Mouse (Mus musculus) left cerebral cortex, postnatal 36 days (tissue): Measurements from ENCODE around the gene Sytl3. TPM values are rescaled to one million over a fixed set of nuclear protein-coding genes. Genes with fewer than 3 reads are reported as not detected.

ENCODE experiments used
- DNase-seq, 2 experiments: peaks; one replicate each; pipeline ENCODE4 v3.0.0; 2021 to 2022; ENCODE audit warnings: low spot score in 2 of 2, mixed read lengths in 1 of 2
- intact Hi-C: fragments of 180-260 bp; cut with DNase I; formaldehyde crosslinking; loops from one replicate; pipeline ENCODE4 v1.15.1; 2025
- total RNA-seq, 2 experiments: library from RNA; stranded (reverse); gene quantifications; 2 replicates each; pipeline ENCODE4 v1.2.3; 2021

Sytl3 gene
- total RNA-seq, 2 experiments from 2014 or later, result 1.0 TPM; not detected in 1

DNA sequence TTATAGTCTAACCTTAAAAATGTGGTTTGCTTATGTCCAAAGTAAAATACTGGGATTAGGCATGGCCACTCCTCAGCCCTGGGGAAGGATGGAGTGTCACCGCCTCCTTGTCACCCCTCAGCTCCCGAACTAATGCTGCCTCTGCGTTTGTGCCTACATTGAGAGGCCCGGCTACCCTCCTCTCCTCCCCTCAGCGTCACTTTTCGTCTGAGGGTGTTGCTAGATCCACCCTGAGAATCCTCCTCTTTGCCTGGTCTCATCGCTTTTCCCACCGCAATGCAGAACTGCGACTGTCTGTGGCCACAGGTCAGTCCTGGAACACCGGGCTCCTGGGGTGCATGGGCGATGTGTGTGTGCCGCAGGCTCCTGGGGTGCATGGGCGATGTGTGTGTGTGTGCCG lies 86.0 kb downstream of the Sytl3 start:
- no peak for DNase-seq
- intact Hi-C loops, result no loop called here

- DNase-seq, result no peak
- intact Hi-C loops, result no loop called here
Observed at GRCm38 (mm10) chr17:6745503-6745902, 86.6 kb downstream of the Sytl3 start.

DNA sequence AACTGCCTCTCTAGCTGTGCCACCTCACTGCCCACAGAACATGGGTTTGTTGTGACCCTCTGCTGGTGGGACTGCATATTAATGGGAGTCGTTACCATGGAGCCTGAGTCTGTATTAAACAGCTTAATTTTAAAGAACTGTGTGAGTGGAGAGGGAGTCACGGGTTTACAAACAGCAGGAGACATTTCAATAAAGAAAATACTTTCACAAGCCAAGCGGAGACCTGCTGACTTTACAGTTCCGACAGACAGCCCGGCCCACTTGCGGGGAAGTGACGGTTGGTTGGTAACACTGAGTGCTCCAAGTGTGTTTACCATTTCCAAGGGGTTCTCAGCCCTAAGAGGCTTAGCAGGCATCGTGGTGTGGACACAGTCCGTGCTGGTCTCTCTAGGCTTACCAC lies 87.1 kb downstream of the Sytl3 start:
- no peak for DNase-seq

DNA sequence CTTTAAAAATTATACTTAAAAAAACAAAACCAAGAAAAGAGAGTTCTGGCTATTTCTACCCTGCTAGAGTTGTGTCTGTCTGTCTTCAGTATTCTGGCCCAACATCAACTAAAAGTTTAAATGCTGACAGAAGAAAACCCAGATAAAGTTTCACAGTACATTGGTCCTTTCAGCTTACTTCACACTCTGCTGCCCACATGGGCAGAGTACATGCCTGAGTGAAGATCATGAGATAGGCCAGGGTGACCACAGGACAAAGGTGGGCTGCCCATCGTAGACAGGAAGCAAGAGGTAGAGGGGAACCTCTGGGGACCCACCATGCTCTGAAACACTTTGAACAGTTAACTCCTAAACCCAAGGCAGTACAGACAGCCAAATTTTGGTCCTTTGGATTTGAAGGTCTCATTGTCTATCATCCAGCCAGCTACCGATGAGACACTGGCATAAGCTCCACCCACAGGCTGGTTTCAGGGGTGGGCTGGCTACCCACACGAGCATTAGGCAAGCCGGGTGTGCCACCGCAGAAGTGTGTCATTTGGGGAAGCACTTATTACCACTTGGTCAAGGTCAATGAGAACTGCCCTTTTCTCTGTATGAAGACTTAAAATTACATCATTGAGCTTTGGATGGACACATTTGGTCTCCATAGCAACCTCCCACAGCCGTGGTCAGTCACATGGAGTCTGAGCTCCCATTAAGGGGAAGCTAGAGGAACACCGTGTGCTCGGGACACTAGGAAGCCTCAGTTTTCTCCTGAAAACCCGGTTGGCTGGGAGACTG lies 87.7 kb downstream of the Sytl3 start:
- no peak for DNase-seq
- intact Hi-C loops, result no loop called here

More for the DNA sequence above, 87.1 kb downstream of the Sytl3 start:
- intact Hi-C loops, result no loop called here

- intact Hi-C loops, result no loop called here
- DNase-seq, result no peak
Observed at GRCm38 (mm10) chr17:6747478-6747877, 88.6 kb downstream of the Sytl3 start.

DNA sequence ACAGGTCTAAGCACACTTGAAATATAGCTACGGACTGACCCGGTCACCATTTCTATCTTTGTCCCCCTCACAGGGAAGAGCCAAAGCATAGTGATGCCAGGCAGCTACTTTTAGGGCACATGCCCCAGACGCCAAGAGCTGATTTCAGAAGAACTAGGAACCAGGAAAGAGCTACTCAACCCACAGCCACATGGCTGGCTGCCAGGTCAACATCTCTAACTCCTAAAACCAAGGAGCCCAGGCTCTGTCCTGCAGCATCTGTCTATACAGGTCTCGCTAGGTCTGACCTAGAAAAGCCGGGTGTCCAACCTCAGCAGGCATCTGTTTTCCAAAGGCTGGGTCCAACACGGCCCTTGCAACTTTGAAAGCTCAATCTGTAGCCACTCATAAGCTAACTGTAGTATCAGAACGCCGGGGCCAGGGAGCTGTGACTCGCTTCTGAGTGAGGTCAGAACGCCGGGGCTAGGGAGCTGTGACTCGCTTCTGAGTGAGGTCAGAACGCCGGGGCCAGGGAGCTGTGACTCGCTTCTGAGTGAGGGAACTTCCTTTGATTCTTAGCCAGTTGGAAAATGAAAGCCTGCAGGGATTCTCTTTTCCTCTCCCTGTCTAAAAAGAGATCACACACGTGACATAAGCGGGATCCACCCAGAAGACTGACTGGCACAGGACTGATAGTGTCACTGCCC lies 90.0 kb downstream of the Sytl3 start:
- intact Hi-C loops, result no loop called here
- no peak for DNase-seq

DNA sequence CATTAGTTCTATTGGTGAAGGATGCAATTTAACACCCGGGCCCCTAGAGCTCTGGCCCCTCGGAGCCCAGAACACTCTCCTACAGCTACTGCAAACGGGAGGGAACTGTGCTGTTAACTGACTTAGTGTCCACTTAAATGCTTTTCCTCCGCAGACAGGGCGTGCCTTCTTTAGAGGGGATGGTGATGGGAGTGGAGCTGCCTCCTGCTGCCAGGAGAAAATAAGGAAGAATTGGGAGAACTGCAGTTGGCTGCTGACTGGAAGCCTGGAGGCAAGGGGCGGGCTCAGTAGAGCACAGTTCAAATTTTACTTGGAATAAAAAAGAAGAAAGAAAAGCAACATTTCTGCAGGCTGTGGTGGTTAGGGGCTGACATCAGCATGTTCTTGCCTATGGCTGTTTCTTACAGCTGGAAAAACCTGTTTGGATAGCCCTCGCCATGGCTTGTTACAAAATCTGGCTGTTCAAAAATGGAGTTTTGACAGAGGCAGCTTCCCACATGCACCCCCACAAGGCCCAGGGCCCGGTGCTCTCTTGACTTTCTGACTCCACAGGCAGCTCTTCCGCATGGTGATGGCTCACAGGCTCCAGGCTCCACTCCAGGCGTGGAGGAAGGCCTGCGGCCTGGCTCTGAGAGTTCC lies 92.4 kb downstream of the Sytl3 start:
- DNase-seq, result no peak
- intact Hi-C loops, result no loop called here

DNA sequence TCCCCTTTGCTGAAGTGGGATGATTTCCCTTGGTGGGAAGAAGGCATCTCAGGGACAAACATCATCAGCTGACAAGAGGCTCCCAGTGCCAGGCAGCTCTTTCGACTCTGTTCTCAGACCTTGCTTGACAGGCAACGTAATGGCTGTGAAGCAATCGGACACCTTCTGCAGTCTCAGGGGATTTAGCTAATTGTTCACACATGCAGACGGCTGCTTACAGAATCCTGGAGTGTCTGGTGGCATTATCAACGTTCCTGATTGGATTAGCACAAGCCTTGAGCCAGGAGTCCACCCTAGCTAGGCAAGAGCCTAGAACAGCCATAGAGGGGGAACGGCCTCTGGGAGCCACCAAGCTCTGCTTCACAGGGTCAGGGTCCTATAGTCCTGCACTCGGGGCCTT lies 93.5 kb downstream of the Sytl3 start:
- intact Hi-C loops, result no loop called here
- DNase-seq, result no peak

GRCm38 (mm10) chr17:6755176-6755575 lies 96.3 kb downstream of the Sytl3 start:
- intact Hi-C loops, result no loop called here
- no peak for DNase-seq

DNA sequence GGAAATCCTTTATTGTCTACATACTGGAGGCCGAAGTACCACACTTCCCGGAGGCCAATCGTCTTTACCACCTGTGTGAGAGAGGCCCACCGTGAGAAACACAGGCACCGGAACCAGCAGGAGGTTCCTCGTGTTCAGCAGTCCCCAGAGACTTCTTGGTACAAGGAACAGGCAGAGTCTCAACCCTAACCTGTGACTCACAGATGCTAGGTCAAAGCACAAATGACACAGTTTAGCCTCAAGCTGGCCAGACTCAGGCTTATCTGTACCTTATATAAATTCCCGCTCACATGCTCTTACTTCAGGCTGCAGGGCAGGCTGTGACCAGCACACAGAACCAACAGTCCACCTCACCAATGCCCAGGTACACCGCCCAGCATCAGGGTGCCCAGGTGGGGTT lies 97.0 kb downstream of the Sytl3 start:
- DNase-seq, result no peak
- intact Hi-C loops, result no loop called here

- DNase-seq, result no peak
- intact Hi-C loops, result no loop called here
Observed at GRCm38 (mm10) chr17:6757902-6758301, 99.0 kb downstream of the Sytl3 start.

DNA sequence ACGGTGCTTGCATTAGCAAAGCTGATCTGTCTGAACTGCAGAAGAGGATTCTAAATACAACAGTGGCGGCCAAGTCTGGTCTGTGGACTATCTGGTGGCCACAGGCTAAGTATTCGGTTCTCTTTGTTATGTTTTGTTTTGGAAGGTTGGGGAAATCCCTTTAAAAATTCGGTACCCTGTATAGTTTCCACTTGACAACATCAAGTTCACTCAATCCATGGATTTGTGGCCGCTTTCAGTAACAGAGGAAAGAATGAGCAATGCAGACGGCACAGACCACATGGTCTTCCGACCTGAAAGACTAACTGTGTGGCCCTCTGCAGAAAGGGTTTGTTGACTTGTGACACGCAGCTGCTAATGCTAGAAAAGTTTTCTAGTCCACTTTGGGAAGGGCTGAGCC lies 100.0 kb downstream of the Sytl3 start:
- DNase-seq, result no peak
- intact Hi-C loops, result no loop called here

GRCm38 (mm10) chr17:6759717-6760292 lies 100.9 kb downstream of the Sytl3 start:
- DNase-seq, result no peak
- intact Hi-C loops, result no loop called here

DNA sequence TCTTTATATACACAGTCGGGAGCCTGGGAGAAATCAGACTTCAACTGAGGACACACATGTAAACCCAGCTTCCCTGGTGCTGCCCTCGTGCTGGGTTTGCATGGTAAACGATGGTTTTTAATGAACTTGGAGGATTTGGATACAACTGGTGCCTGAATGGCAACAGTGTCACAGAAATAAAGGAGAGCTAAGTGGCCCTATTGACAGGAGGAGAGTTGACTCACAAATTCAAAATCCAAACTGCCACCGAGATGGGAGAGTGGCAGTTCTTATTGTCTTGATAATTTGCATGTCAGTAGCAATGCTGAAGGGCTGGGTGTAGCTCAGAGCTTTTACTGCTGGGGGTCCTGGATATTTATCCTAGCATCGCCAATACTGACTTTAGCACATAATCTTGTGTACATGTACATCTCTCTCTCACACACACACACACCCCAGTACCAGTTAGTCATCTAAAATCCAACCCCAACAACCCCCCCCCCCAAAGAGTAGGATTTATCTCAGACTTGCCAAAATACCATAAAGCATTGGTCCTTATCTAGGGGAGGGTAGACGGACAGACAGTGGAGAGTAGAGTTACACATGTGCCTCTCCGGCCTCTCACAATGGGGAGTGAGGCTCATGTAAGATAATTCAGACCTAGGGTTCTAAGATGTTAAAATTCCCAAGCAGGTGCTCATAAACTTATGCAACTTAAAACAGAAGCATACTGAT lies 104.8 kb downstream of the Sytl3 start:
- intact Hi-C loops, result no loop called here
- DNase-seq, result no peak

DNA sequence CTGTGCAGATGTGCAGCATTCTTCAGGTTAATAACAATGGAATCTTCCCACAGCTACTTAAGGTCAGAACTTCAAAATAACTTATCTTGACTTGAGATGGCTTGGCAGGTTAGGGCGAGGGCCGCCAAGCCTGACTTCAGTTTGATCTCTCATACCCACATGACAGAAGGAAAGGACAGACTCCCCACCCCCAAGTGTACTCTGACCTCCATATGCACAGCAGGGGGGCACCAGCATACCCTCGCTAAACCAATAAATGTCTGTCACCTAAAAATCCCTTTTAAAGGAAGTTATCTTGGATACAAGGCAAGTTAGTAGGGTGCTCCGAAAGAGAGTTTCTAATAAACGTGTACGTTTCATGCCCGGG lies 105.3 kb downstream of the Sytl3 start:
- intact Hi-C loops, result no loop called here
- no peak for DNase-seq

DNA sequence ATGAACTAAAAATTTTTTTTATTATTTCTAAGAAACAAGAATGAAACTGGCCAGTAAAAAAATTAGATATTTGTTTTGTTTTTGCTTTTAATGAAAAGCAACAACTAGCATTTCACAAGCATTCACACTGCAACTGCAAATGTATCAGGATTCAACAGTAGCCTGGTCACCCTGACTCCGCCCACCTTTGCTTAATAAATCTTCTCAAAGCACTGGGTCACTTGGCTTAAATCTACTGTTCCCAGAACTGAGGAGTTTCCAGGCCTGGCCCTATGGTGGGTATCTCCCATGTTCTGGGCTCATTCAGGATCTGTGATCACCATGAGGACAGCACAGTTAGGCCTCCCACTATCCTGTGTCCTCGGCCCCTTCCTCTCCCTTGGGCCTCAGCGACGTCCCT lies 105.8 kb downstream of the Sytl3 start:
- no peak for DNase-seq
- intact Hi-C loops, result no loop called here

- no peak for DNase-seq
- intact Hi-C loops, result no loop called here
Observed at GRCm38 (mm10) chr17:6765886-6766285, 107.0 kb downstream of the Sytl3 start.

- intact Hi-C loops, result no loop called here
Observed at GRCm38 (mm10) chr17:6766823-6767222, 107.9 kb downstream of the Sytl3 start.

DNA sequence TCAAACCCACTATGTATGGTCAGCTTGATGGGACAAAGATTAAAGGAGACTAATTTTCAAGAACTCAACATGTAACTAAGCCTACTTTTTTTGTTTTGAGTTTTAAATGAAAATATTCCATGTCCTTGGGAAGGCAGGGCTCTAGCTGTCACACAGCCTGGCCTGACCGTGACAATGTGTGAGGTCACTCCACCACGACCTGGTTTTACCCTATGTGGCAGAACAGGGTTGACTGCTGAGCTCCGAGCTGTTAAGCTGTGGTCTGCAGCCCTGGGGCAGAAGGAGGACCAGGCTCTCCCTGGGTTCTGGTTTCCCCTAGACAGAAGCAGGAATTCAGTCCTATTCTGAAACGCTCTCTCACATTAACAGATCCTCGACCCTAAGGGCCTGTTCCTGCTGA lies 108.9 kb downstream of the Sytl3 start:
- no peak for DNase-seq
- intact Hi-C loops, result no loop called here

More at GRCm38 (mm10) chr17:6766823-6767222, 107.9 kb downstream of the Sytl3 start:
- no peak for DNase-seq

DNA sequence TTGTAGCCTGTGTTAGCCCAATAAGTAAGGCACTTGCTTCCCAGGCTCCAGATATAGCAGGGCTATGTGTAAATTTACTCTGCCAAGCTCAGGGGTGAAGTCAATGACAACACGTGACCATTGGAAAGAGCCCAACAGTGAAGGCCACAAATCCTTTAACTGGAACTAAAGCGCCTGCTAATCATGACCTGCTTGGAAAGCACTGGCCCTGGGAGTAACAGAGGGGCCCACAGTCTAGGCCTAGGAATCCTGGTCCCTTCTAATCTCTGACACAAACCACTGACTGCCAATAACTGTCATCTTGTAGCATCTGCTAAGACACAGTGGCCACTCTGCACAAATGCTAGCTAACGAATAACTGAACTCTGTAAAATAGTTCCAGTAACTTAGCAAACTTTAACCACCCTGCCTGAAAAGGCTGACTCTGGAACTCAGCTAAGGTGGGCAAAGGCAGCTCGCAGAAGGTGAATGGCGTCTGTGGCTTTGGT lies 109.5 kb downstream of the Sytl3 start:
- intact Hi-C loops, result no loop called here

More for the DNA sequence above, 109.5 kb downstream of the Sytl3 start:
- no peak for DNase-seq
